Mouse (Mus musculus) v-Abl transformed pro-B cells (cell line): ENCODE measurements around the gene Gm20388.

Experiments
- in situ Hi-C, 2 experiments: fragments of 400-800 bp; cut with MboI; formaldehyde crosslinking; loops; one replicate each; pipeline ENCODE4 v1.15.1; 2025; ENCODE audit not compliant: unreplicated experiment in 2 of 2

The Gm20388 gene

GRCm38 (mm10) chr8:122938170-122938569 lies 3027.5 kb downstream of the Gm20388 start:
- in situ Hi-C loops = no loop called here

DNA sequence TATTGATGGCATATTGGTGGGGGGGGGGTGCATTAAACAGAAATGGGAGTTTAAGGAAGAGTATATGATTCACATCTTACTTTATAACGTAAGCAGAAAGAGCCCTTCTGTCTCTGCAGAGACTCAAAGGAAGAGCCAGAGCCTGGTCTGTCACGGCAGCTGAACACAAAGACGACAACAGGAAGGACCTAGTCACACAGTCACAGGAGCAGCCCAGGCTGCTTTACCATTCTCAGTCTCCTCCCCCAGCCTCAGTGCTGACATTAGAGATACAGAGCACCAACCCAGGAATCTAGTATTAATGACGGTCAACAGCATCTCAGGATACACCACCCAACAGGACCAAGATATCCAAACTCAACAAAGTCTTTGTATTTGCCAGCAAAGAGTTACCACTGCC lies 3027.9 kb downstream of the Gm20388 start:
- in situ Hi-C loops = no loop called here

DNA sequence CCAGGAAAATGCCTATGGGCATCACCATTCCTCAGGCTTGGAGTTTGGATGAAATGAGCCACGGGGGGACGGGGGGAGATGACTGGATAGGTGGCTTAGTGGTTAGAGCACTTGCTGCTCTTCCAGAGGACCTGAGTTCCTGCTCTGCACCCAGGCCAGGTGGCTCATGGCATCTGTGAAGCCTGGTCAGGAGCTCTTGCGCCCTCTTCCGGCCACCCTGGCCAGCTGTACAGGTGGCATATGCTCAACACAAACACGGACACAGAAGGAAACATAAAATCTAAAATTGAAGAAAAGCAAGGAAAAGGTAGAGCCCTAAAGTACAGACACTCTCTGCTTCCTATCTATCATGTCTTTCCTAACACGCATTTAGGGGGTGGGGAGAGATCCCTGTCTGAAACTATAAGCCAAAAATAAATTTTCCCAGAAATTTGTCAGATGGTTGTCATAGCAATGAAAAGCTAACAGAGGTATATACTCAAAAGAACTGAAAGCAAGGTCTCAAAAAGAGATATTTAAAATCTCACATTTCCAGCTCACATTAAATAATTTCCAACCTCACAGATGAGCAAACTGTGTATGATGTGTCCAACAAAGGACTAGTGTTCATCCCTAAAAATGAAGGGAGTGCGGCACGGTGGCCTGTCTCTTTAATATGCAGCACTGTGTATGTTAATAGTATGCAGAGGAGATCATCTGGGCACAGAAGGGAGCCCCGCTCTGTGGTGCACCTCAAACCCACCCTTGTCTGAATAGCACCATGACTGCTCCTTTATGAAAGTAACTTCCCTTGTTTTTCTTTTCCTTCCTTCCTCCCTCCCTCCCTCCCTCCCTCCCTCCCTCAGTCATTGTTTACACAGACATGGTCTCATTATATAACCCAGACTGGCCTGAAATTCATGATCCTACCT lies 3032.4 kb downstream of the Gm20388 start:
- in situ Hi-C loops = loop anchor here in 1 of 2 experiments (5.0 kb wide), 1 partner anchor 94 kb away; no protein-coding TSS in a partner anchor

DNA sequence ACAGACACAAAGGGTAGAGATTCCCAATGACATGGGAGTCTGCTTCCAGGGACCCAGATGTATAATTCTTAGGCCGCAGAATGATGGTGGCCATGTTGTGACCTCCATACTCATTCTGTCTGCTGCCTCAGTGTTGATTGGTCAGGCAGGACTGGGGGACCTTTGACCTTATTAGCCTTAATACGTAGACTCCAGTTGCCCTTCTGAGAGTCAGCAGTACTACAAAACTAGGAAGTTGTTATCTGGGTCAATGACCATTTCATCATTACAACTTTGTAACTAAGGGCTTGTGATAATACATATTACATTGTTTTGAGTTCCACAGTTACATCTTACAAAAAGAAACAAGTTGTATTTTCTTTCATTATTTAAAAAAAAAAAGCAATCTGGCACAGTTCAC lies 3035.1 kb downstream of the Gm20388 start:
- in situ Hi-C loops = no loop called here

- in situ Hi-C loops = no loop called here
Observed at GRCm38 (mm10) chr8:122949701-122950100, 3039.1 kb downstream of the Gm20388 start.

- in situ Hi-C loops = no loop called here
Observed at GRCm38 (mm10) chr8:122951456-122951855, 3040.8 kb downstream of the Gm20388 start.

GRCm38 (mm10) chr8:122953028-122953427 lies 3042.4 kb downstream of the Gm20388 start:
- in situ Hi-C loops = no loop called here

- in situ Hi-C loops = no loop called here
Observed at GRCm38 (mm10) chr8:122954090-122954799, 3043.6 kb downstream of the Gm20388 start.

GRCm38 (mm10) chr8:122955195-122955594 lies 3044.6 kb downstream of the Gm20388 start:
- in situ Hi-C loops = no loop called here

DNA sequence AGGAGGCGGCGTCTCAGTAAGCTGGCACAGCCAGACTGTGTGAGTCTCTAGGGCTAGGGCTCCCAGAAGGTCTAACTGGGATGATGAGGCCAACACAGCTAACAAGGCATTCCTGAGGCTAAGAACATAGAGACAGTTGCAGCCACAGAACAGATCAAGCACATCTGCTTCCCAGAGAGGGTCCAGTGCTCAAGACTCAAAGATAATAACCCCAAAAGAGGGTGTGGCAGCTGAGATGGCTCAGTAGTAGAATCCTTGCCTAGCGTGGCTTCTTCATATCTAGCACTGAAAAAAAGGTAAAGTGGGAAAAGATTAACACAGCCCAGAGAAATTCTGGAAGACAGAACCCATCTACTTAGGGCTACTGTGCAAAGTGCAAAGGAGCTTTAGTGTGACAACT lies 3045.4 kb downstream of the Gm20388 start:
- in situ Hi-C loops = no loop called here

DNA sequence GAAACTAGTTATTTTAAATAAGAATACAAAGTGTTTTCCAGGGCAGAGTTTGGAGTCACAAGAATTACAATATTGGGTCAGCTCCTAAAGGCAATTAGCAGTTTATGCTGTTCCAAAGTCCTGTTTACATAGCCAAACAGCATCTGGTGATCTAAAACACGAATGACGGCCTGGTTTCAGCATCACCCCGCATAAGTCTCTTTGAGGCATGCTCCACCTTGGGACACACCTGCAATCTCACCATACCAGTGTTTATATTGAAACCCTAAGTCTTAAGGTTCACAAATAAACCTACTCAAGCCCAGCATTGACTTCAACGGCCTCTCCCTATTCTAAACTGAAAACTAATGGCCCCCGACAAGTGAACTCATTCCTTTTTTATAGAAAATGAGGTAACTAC lies 3049.7 kb downstream of the Gm20388 start:
- in situ Hi-C loops = no loop called here

DNA sequence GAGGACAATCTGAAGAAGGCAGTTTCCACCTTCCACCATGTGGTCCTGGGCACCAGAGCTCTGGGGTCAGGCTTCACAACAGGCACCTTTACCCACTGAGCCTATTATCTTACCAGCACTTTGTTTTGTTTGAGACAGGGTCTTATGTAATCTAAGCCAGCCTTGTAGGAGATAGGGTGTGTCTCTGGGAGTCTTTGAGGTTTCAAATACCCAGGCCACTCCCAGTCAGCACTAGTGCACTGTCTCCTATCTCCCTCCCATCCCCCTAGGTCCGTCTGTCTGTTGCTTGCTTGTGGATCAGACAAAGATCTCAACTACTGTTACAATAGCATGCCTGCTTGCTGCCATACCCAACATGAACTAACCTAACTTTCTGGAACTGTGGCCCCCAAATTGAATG lies 3050.3 kb downstream of the Gm20388 start:
- in situ Hi-C loops = no loop called here

DNA sequence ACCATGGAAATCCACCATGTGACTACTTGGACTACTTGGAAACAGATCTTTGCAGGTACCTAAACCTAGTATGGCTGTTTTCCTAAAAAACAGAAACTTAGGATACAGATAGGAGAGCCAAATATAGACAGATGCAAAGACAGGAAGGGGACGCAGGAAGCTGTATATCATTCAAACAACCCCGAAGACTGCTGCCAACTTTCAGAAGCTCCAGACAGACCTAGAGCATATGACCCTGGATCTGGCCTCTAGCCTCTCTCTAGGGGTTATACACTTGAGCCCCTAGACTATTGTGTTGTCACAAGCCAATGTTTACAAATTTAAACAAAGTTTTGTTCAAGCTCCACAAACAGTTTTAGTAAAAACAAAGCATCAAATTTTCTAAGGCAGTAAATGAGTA lies 3050.8 kb downstream of the Gm20388 start:
- in situ Hi-C loops = no loop called here

- in situ Hi-C loops = no loop called here
Observed at GRCm38 (mm10) chr8:122962046-122962445, 3051.4 kb downstream of the Gm20388 start.

DNA sequence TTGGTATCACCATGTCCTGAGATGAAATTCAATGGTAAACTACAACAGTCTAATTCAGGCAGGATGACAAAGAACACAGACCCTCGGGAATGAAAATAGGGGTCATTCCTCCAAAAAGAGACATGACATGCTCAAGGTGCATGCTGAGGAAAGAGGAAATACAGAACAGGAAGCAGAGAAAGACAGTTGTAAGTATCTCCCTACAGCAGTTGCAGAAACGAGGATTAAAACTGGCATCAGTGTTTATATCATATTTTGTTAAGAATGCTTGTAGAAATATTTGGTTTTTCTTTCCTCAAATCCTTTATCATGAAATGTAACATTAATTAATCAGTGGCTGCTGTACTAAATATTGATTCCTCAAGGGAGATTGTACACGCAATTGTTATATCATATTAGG lies 3056.0 kb downstream of the Gm20388 start:
- in situ Hi-C loops = no loop called here

GRCm38 (mm10) chr8:122968145-122968544 lies 3057.5 kb downstream of the Gm20388 start:
- in situ Hi-C loops = no loop called here

- in situ Hi-C loops = no loop called here
Observed at GRCm38 (mm10) chr8:122969964-122970620, 3059.5 kb downstream of the Gm20388 start.

GRCm38 (mm10) chr8:122976046-122976445 lies 3065.4 kb downstream of the Gm20388 start:
- in situ Hi-C loops = no loop called here

GRCm38 (mm10) chr8:122979424-122979823 lies 3068.8 kb downstream of the Gm20388 start:
- in situ Hi-C loops = no loop called here

DNA sequence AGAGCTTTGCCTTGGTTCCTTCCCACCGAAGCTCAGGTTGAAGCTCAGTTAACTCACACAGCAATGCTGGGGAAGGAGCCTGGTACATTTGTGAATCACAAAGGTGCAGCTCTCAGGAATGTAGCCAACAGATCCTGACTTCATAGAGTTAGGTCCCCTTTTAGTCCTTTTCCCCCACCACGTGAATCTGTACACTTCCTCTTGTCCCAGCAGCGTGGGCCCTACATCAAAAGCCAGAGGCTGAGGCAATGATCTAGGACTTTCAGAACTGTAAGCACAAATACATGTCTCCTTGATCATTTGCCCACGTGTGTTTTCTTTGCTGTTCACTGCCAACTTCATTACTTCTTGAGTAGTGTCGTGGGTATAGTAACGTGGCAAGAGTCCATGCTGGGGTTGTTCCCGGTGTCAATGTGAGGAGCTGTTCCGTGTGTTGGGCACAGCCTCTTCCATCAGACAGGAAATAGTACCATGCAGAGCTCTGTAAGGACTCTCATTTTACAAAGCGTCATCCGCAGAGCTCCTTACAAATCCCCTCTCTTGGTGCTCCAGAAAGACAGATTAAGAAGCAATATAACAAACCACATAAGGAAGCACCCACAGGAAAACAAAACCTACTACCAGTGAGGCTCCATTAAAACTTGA lies 3069.3 kb downstream of the Gm20388 start:
- in situ Hi-C loops = no loop called here

DNA sequence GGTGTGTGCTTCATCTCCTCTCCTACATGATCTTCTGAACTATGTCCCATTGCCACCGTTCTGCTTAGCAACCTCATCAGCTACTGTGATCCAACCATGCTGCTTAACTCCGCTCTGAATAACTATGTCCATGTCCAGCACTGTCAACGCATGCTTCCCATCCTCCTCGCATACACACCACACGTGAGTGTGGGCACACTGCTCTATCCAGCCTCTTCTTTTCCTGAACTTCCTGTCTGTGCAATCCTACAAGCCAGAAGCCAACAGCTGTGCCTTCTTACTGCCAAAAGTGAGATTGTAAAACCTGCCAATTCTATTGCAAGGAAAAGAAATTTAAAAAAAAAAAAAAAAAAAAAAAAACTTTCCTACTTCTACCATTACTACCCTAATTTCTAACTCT lies 3071.0 kb downstream of the Gm20388 start:
- in situ Hi-C loops = no loop called here
